Mouse (Mus musculus): ENCODE results near the gene Tnrc6b.

DNA sequence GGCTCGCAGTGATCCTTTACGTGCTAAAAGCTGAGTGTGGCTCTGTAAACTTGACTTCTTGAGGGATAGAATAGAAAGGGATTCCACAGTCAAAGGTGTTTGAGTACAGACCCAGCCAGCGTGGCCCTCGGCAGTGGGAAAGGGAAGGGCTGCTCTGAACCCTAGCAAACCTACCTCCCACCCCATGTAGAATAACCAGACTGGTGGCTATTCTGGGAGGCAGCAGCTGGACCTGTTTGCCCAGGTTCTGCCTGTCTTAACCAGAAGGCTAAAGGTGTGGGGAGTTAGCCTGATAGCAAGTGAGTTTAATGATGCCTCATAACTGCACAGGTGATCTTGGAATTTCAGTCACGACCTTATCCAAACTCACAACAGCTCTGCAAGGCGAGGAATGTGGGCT is 28.0 kb upstream of the Tnrc6b start:
- TF ChIP-seq HCFC1 (IDR thresholded peaks at IDR 0.05; ENCODE audit: borderline replicate concordance, insufficient read depth, low read length) = no peak
- no peak for TF ChIP-seq ZNF384 (IDR thresholded peaks at IDR 0.05; ENCODE audit: low read depth, low read length)
- TF ChIP-seq ZC3H11A (IDR thresholded peaks at IDR 0.05; ENCODE audit: borderline replicate concordance, low read depth, low read length) = no peak
- no peak for TF ChIP-seq CHD2 (IDR thresholded peaks at IDR 0.05; ENCODE audit: low read depth, low read length)
- TF ChIP-seq MAFK (IDR thresholded peaks at IDR 0.05; ENCODE audit: insufficient read depth, low read depth, low read length) = no peak

All from ES-E14 (cell line).